Mouse (Mus musculus) urinary bladder, postnatal 10 days (tissue): ENCODE data around the gene 4931428L18Rik.

Experiments
- DNase-seq: peaks from one replicate; pipeline ENCODE4 v3.0.0; 2022; ENCODE audit warnings: low spot score

4931428L18Rik gene

GRCm38 (mm10) chr1:31222564-31222963, at the start of gene 4931428L18Rik, which contains the start of gene Pih1d3:
Gene 4931428L18Rik, minus strand, starts transcription at chr1:31222684.
Gene Pih1d3, plus strand, starts transcription at chr1:31222838.
- no peak for DNase-seq

- DNase-seq = no peak
Observed at GRCm38 (mm10) chr1:31260218-31260923, 37.9 kb upstream of the 4931428L18Rik start.

- DNase-seq = no peak
Observed at GRCm38 (mm10) chr1:31233319-31234036, 11.0 kb upstream of the 4931428L18Rik start.

GRCm38 (mm10) chr1:31220599-31221250, 1.8 kb downstream of the 4931428L18Rik start:
- no peak for DNase-seq

- DNase-seq = no peak
Observed at GRCm38 (mm10) chr1:31214831-31215230, 7.7 kb downstream of the 4931428L18Rik start.

GRCm38 (mm10) chr1:31210144-31210543, 12.3 kb downstream of the 4931428L18Rik start:
- no peak for DNase-seq

- DNase-seq = no peak
Observed at GRCm38 (mm10) chr1:31205770-31206169, 16.7 kb downstream of the 4931428L18Rik start.

- DNase-seq = no peak
Observed at GRCm38 (mm10) chr1:31205346-31205745, 17.1 kb downstream of the 4931428L18Rik start.

- no peak for DNase-seq
Observed at GRCm38 (mm10) chr1:31203771-31204170, 18.7 kb downstream of the 4931428L18Rik start.

- no peak for DNase-seq
Observed at GRCm38 (mm10) chr1:31196959-31197358, 25.5 kb downstream of the 4931428L18Rik start.

- DNase-seq = no peak
Observed at GRCm38 (mm10) chr1:31195633-31196032, 26.9 kb downstream of the 4931428L18Rik start.

- no peak for DNase-seq
Observed at GRCm38 (mm10) chr1:31190237-31190866, 32.1 kb downstream of the 4931428L18Rik start.

GRCm38 (mm10) chr1:31178264-31178663, 44.2 kb downstream of the 4931428L18Rik start:
- DNase-seq = no peak

GRCm38 (mm10) chr1:31176101-31176500, 46.4 kb downstream of the 4931428L18Rik start, which contains the start of gene Lgsn:
Gene Lgsn, plus strand, starts transcription at chr1:31176401.
- DNase-seq = no peak

GRCm38 (mm10) chr1:31175401-31175800, 47.1 kb downstream of the 4931428L18Rik start:
- DNase-seq = no peak

GRCm38 (mm10) chr1:31165326-31166121, 57.0 kb downstream of the 4931428L18Rik start:
- DNase-seq = no peak

- DNase-seq = no peak
Observed at GRCm38 (mm10) chr1:31164527-31165189, 57.8 kb downstream of the 4931428L18Rik start.

GRCm38 (mm10) chr1:31156884-31157283, 65.6 kb downstream of the 4931428L18Rik start:
- no peak for DNase-seq

- DNase-seq = no peak
Observed at GRCm38 (mm10) chr1:31156185-31156584, 66.3 kb downstream of the 4931428L18Rik start.

- no peak for DNase-seq
Observed at GRCm38 (mm10) chr1:31153793-31154349, 68.6 kb downstream of the 4931428L18Rik start.
